Mouse (Mus musculus): ENCODE results near the gene Eef2k. TPM values are rescaled to one million over a fixed set of nuclear protein-coding genes. Genes with fewer than 3 reads are reported as not detected.

The Eef2k gene
- polyA plus RNA-seq (2021): 21.8 TPM

- no peaks in the 10 kb centered on the region for H3K27me3 ChIP-seq
- DNase-seq (ENCODE audit: low read depth, low spot score) (peak; percentile 64), ATAC-seq (peak; percentile 96)
- ChIA-PET POLR2A (interaction anchor here (1.1 to 1.4 kb wide), 2 partner anchors 26 to 74 kb away, joined by 3 to 4 read pairs; no protein-coding TSS in a partner anchor), CTCF (interaction anchor here (1.3 kb wide), 1 partner anchor 9 kb away, joined by 4 read pairs; no protein-coding TSS in a partner anchor)
- no peak for TF ChIP-seq CTCF (IDR thresholded peaks at IDR 0.05)
- in situ Hi-C loops (cut with MboI; ENCODE audit: low pct_unique_long_range_greater_than_20kb): loop anchor here (5.0 kb wide), 1 partner anchor 70 kb away; no protein-coding TSS in a partner anchor
Measured at GRCm38 (mm10) chr7:120842345-120843036, at the start of gene Eef2k. Gene Eef2k (plus strand): TSS chr7:120842831.

DNA sequence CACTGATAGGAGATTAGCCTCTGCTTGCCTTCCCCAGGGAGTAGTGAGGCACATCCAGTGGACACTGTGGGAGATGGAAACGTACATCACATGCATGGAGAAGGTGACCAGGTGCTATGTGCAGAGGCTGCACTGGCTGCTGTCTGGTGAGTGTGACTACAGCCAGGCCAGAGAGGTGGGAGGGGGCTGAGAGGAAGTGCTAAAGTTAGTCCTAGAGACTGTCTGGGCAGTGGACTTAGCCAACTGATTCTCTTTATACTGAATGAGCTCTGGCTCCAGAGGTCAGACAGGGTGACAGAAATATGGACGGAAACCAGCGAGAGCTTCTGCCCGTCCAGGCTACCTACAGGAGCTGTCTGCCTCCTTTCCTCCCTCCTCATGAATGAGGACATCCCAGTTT, 47.1 kb upstream of the Eef2k start:
- no peak for DNase-seq (ENCODE audit: low read depth, low spot score)
- in situ Hi-C loops (cut with MboI; ENCODE audit: low pct_unique_long_range_greater_than_20kb): no loop called here
- no peak for ATAC-seq
- ChIA-PET CTCF (no interaction called here), POLR2A (no interaction called here)
- TF ChIP-seq CTCF (IDR thresholded peaks at IDR 0.05): no peak
- no peaks in the 10 kb centered on the region for H3K27me3 ChIP-seq

GRCm38 (mm10) chr7:120796369-120796768, 46.3 kb upstream of the Eef2k start:
- in situ Hi-C loops (cut with MboI; ENCODE audit: low pct_unique_long_range_greater_than_20kb): no loop called here
- POLR2A ChIA-PET: no interaction called here
- no peak for DNase-seq (ENCODE audit: low read depth, low spot score)
- H3K27me3 ChIP-seq: no peaks in the 10 kb centered on the region
- CTCF ChIA-PET: no interaction called here
- no peak for ATAC-seq
- no peak for TF ChIP-seq CTCF (IDR thresholded peaks at IDR 0.05)

GRCm38 (mm10) chr7:120803268-120803667, 39.4 kb upstream of the Eef2k start:
- ATAC-seq: no peak
- POLR2A ChIA-PET: no interaction called here
- no peak for TF ChIP-seq CTCF (IDR thresholded peaks at IDR 0.05)
- H3K27me3 ChIP-seq: no peaks in the 10 kb centered on the region
- CTCF ChIA-PET: no interaction called here
- no peak for DNase-seq (ENCODE audit: low read depth, low spot score)
- in situ Hi-C loops (cut with MboI; ENCODE audit: low pct_unique_long_range_greater_than_20kb): no loop called here

GRCm38 (mm10) chr7:120809705-120810104, 32.9 kb upstream of the Eef2k start:
- ATAC-seq (no peak), DNase-seq (ENCODE audit: low read depth, low spot score) (no peak)
- no peaks in the 10 kb centered on the region for H3K27me3 ChIP-seq
- CTCF ChIA-PET: no interaction called here
- POLR2A ChIA-PET: no interaction called here
- no peak for TF ChIP-seq CTCF (IDR thresholded peaks at IDR 0.05)
- in situ Hi-C loops (cut with MboI; ENCODE audit: low pct_unique_long_range_greater_than_20kb): no loop called here

- no peak for DNase-seq (ENCODE audit: low read depth, low spot score)
- POLR2A ChIA-PET: no interaction called here
Measured at GRCm38 (mm10) chr7:120811834-120812415, 30.7 kb upstream of the Eef2k start, which contains the start of gene Gm5737. Gene Gm5737 (plus strand): TSS chr7:120812365.

GRCm38 (mm10) chr7:120817552-120817951, 25.1 kb upstream of the Eef2k start:
- no peak for DNase-seq (ENCODE audit: low read depth, low spot score)
- in situ Hi-C loops (cut with MboI; ENCODE audit: low pct_unique_long_range_greater_than_20kb): no loop called here
- H3K27me3 ChIP-seq: no peaks in the 10 kb centered on the region
- POLR2A ChIA-PET: no interaction called here
- no peak for ATAC-seq
- CTCF ChIA-PET: interaction anchor here (0.9 kb wide), 1 partner anchor 11 kb away, joined by 3 read pairs; no protein-coding TSS in a partner anchor
- TF ChIP-seq CTCF (IDR thresholded peaks at IDR 0.05): no peak

More at GRCm38 (mm10) chr7:120811834-120812415, 30.7 kb upstream of the Eef2k start, which contains the start of gene Gm5737:
- no peak for ATAC-seq
- TF ChIP-seq CTCF (IDR thresholded peaks at IDR 0.05): no peak
- in situ Hi-C loops (cut with MboI; ENCODE audit: low pct_unique_long_range_greater_than_20kb): no loop called here
- CTCF ChIA-PET: no interaction called here
- no peaks in the 10 kb centered on the region for H3K27me3 ChIP-seq

DNA sequence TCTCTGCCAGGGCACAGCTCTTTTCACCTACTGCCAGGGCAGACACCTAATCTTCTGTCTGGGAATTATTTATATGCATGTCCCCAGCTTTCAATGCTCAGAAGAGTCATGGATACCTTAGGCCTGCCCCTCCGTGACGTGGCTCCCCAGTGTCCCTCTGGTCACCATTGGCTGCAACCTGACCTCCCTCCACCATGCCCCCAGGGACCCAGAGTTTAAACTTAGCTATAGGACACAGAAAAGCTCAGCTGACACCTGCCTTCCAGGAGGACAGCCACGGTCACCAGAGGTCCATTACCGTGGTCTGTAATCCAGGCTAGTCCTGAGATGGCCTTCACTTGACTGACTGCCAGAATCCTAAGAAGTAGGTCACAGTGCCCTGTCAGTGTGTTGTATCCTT, 23.2 kb upstream of the Eef2k start:
- POLR2A ChIA-PET: no interaction called here
- CTCF ChIA-PET: interaction anchor here (1.3 to 1.4 kb wide), 2 partner anchors 10 to 149 kb away, joined by 4 to 6 read pairs; partner anchors contain the start of gene Pdzd9
- no peak for TF ChIP-seq CTCF (IDR thresholded peaks at IDR 0.05)
- in situ Hi-C loops (cut with MboI; ENCODE audit: low pct_unique_long_range_greater_than_20kb): no loop called here
- ATAC-seq (no peak), DNase-seq (ENCODE audit: low read depth, low spot score) (no peak)
- H3K27me3 ChIP-seq: no peaks in the 10 kb centered on the region

DNA sequence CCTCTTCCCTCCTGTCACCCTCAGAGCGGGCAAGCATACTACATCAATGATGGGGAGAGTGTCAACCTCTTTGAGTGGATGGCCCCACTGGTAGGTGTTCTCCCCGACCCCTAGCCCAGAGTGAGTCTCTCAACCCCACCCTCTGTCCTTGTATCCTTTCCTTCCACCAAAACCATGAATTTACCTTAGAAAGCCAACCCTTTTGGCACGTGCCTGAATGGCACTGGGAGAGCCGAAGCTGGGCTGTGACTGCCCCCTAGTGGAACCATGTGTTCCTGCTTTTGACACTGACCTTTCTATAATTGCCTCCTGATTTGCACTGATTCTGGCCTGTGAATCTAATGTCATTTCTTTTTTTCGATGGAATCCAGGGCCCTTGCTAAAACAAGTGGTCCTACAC, 19.4 kb upstream of the Eef2k start:
- DNase-seq (ENCODE audit: low read depth, low spot score) (no peak), ATAC-seq (no peak)
- CTCF ChIA-PET: interaction anchor here (0.9 to 2.1 kb wide), 7 partner anchors 10 to 190 kb away, joined by 3 to 7 read pairs (median 4); no protein-coding TSS in a partner anchor
- peak; percentile 94 for TF ChIP-seq CTCF (IDR thresholded peaks at IDR 0.05)
- POLR2A ChIA-PET: no interaction called here
- no peaks in the 10 kb centered on the region for H3K27me3 ChIP-seq
- in situ Hi-C loops (cut with MboI; ENCODE audit: low pct_unique_long_range_greater_than_20kb): loop anchor here (5.0 to 10.0 kb wide), 2 partner anchors 68 to 151 kb away; partner anchors contain the start of gene Pdzd9

GRCm38 (mm10) chr7:120825097-120825496, 17.5 kb upstream of the Eef2k start:
- ChIA-PET CTCF (interaction anchor here (0.7 to 0.9 kb wide), 2 partner anchors 156 to 168 kb away, joined by 3 read pairs; no protein-coding TSS in a partner anchor), POLR2A (no interaction called here)
- DNase-seq (ENCODE audit: low read depth, low spot score) (no peak), ATAC-seq (no peak)
- no peak for TF ChIP-seq CTCF (IDR thresholded peaks at IDR 0.05)
- in situ Hi-C loops (cut with MboI; ENCODE audit: low pct_unique_long_range_greater_than_20kb): loop anchor here (5.0 to 10.0 kb wide), 2 partner anchors 70 to 703 kb away; no protein-coding TSS in a partner anchor
- H3K27me3 ChIP-seq: no peaks in the 10 kb centered on the region

GRCm38 (mm10) chr7:120826408-120826807, 16.2 kb upstream of the Eef2k start:
- peak; percentile 81 for TF ChIP-seq CTCF (IDR thresholded peaks at IDR 0.05)
- CTCF ChIA-PET: interaction anchor here (0.6 to 1.7 kb wide), 8 partner anchors 14 to 202 kb away, joined by 3 to 5 read pairs (median 3); partner anchors contain the start of gene Pdzd9
- POLR2A ChIA-PET: no interaction called here
- in situ Hi-C loops (cut with MboI; ENCODE audit: low pct_unique_long_range_greater_than_20kb): loop anchor here (5.0 to 10.0 kb wide), 2 partner anchors 72 to 704 kb away; no protein-coding TSS in a partner anchor
- ATAC-seq: peak; percentile 67
- no peak for DNase-seq (ENCODE audit: low read depth, low spot score)
- H3K27me3 ChIP-seq: no peaks in the 10 kb centered on the region
